Mouse (Mus musculus): ENCODE data around the gene Zbtb43. TPM values are rescaled to one million over a fixed set of nuclear protein-coding genes. Genes with fewer than 3 reads are reported as not detected.

Zbtb43 gene
- polyA plus RNA-seq, 1 experiment from 2014 or later: 16.5 TPM

DNA sequence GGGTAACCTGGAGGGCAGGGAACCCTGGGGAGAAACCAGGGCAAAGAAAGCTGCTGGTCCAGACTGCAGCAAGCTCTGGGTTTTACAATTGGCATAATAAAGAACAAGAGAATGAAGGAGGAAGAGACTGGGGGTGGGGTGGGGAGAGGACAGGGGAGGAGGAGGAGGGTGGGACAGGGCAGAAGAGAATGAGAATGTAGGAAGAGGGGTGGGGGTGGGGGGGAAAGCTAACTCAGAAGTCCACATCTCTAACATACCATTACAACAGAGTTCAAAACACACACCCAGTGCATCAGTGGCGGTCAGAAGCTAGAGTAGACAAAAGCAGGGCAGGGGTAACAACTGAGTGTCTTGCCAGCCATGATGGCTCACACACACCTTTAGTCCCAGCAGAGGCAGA lies 7.3 kb downstream of the Zbtb43 start:
- Histone ChIP-seq H3K36me3 (ENCODE audit: control insufficient read depth, insufficient read depth, low read length) (peaks cover 60% of the 10 kb centered on the region), H3K9ac (ENCODE audit: low read depth, low read length) (no peak overlapping the region), H3K9me3 (ENCODE audit: control insufficient read depth, low read length) (no peaks in the 10 kb centered on the region), H3K4me2 (ENCODE audit: low read depth, low read length) (no peak overlapping the region), H3K4me1 (ENCODE audit: control insufficient read depth, insufficient read depth, low read length) (peaks cover 5% of the 10 kb centered on the region; the same call in 1 of the 2 replicates), H3K27ac (replicated peaks; ENCODE audit: low read depth, low read length) (no peak overlapping the region), H3K4me3 (ENCODE audit: low read depth, low read length) (no peak overlapping the region), H3K27me3 (replicated peaks; ENCODE audit: control insufficient read depth, insufficient read depth, low read length) (no peaks in the 10 kb centered on the region)
- ATAC-seq (ENCODE audit: low read depth) (no peak), DNase-seq (ENCODE audit: low spot score) (no peak)
- 88% methylated on average over 1 of the region's 1 CpGs for WGBS

DNA sequence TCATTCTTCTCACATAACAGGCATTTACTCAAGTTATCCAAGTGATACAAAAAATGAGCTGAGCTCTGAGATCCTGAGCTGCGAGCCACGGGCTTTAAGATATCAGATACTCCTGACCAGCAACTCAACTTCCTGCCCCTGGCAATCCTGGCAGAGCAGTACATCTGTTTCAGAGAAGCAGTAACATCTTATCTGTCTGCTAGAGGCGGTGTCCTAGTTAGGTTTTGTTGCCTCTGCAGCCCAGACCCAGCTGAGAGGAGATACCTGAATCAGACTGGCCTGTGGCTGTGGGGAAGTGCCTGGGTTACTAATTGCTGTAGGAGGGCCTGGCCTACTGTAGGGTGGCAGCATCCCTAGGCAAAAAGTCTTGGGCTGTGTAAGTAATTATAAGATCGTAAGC lies 8.7 kb downstream of the Zbtb43 start:
- no peak overlapping the region for H3K27ac ChIP-seq (replicated peaks; ENCODE audit: low read depth, low read length)
- no peaks in the 10 kb centered on the region for H3K4me1 ChIP-seq (ENCODE audit: control insufficient read depth, insufficient read depth, low read length)
- no peak overlapping the region for H3K4me3 ChIP-seq (ENCODE audit: low read depth, low read length)
- no peak for ATAC-seq (ENCODE audit: low read depth)
- no peaks in the 10 kb centered on the region for H3K27me3 ChIP-seq (replicated peaks; ENCODE audit: control insufficient read depth, insufficient read depth, low read length)
- no peak overlapping the region for H3K9ac ChIP-seq (ENCODE audit: low read depth, low read length)
- peaks cover 68% of the 10 kb centered on the region for H3K36me3 ChIP-seq (ENCODE audit: control insufficient read depth, insufficient read depth, low read length)
- no peaks in the 10 kb centered on the region for H3K9me3 ChIP-seq (ENCODE audit: control insufficient read depth, low read length)
- 68% methylated on average over 4 of the region's 4 CpGs for WGBS
- no peak overlapping the region for H3K4me2 ChIP-seq (ENCODE audit: low read depth, low read length)
- no peak for DNase-seq (ENCODE audit: low spot score)

GRCm38 (mm10) chr2:33456696-33457095 lies 11.7 kb downstream of the Zbtb43 start:
- WGBS: 75% methylated on average over 3 of the region's 3 CpGs
- Histone ChIP-seq H3K9me3 (ENCODE audit: control insufficient read depth, low read length) (no peaks in the 10 kb centered on the region), H3K27ac (replicated peaks; ENCODE audit: low read depth, low read length) (no peak overlapping the region), H3K27me3 (replicated peaks; ENCODE audit: control insufficient read depth, insufficient read depth, low read length) (no peaks in the 10 kb centered on the region), H3K9ac (ENCODE audit: low read depth, low read length) (no peak overlapping the region), H3K4me1 (ENCODE audit: control insufficient read depth, insufficient read depth, low read length) (no peaks in the 10 kb centered on the region), H3K4me3 (ENCODE audit: low read depth, low read length) (no peak overlapping the region), H3K4me2 (ENCODE audit: low read depth, low read length) (no peak overlapping the region), H3K36me3 (ENCODE audit: control insufficient read depth, insufficient read depth, low read length) (peaks cover 70% of the 10 kb centered on the region)
- no peak for DNase-seq (ENCODE audit: low spot score)
- ATAC-seq (ENCODE audit: low read depth): no peak

GRCm38 (mm10) chr2:33456242-33456641 lies 12.1 kb downstream of the Zbtb43 start:
- WGBS: 80% methylated on average over 5 of the region's 5 CpGs
- H3K27me3 ChIP-seq (replicated peaks; ENCODE audit: control insufficient read depth, insufficient read depth, low read length): no peaks in the 10 kb centered on the region
- H3K9me3 ChIP-seq (ENCODE audit: control insufficient read depth, low read length): no peaks in the 10 kb centered on the region
- ATAC-seq (ENCODE audit: low read depth) (no peak), DNase-seq (ENCODE audit: low spot score) (no peak)
- no peak overlapping the region for H3K4me3 ChIP-seq (ENCODE audit: low read depth, low read length)
- no peak overlapping the region for H3K9ac ChIP-seq (ENCODE audit: low read depth, low read length)
- peaks cover 69% of the 10 kb centered on the region for H3K36me3 ChIP-seq (ENCODE audit: control insufficient read depth, insufficient read depth, low read length)
- no peak overlapping the region for H3K4me2 ChIP-seq (ENCODE audit: low read depth, low read length)
- H3K4me1 ChIP-seq (ENCODE audit: control insufficient read depth, insufficient read depth, low read length): no peaks in the 10 kb centered on the region
- H3K27ac ChIP-seq (replicated peaks; ENCODE audit: low read depth, low read length): no peak overlapping the region

DNA sequence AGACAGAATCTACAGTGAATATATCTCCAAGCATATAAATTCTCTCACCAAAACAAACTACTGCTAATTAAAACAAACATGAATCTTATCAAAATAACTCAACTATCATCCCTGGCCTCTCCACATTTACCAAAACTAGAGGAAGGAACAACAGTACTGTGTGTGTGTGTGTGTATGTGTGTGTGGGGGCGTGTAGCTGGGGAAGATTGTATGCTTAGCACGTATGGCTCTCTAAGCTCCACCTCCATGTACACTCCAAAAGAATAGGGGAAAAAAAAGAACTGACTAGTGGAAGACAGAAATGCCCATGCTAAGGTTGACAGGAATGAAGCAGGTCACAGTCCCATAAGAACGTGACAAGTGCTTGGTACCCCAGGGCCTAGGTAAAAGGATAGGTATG lies 13.0 kb downstream of the Zbtb43 start:
- WGBS: 83% methylated on average over 3 of the region's 3 CpGs
- H3K36me3 ChIP-seq (ENCODE audit: control insufficient read depth, insufficient read depth, low read length): peaks cover 67% of the 10 kb centered on the region

DNA sequence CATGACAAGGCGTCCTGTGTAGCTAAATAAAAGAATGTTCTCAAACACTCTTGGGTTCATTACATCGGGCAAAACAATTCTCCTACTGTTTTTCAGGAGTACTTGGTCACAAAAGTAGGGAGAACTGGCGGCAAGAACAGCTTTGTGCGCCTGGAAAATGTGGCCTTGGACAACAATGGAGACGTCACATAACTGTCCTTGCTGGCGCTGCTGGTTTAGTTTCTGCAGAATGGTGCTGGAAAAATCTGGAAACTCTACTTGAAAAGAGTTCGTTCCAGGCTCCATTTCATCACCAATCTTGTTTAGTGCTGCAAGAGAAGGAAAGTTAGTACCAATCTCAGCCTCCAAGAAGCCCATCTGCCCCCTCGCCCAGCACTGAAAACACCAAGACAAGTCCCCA lies 13.5 kb downstream of the Zbtb43 start:
- 90% methylated on average over 8 of the region's 8 CpGs for WGBS
- ATAC-seq (ENCODE audit: low read depth): no peak
- Histone ChIP-seq H3K36me3 (ENCODE audit: control insufficient read depth, insufficient read depth, low read length) (peaks cover 67% of the 10 kb centered on the region), H3K9ac (ENCODE audit: low read depth, low read length) (no peak overlapping the region), H3K4me2 (ENCODE audit: low read depth, low read length) (no peak overlapping the region), H3K4me3 (ENCODE audit: low read depth, low read length) (no peak overlapping the region), H3K27me3 (replicated peaks; ENCODE audit: control insufficient read depth, insufficient read depth, low read length) (no peaks in the 10 kb centered on the region), H3K27ac (replicated peaks; ENCODE audit: low read depth, low read length) (no peak overlapping the region), H3K4me1 (ENCODE audit: control insufficient read depth, insufficient read depth, low read length) (no peaks in the 10 kb centered on the region), H3K9me3 (ENCODE audit: control insufficient read depth, low read length) (no peaks in the 10 kb centered on the region)
- no peak for DNase-seq (ENCODE audit: low spot score)

More for the DNA sequence above, 13.0 kb downstream of the Zbtb43 start:
- H3K9me3 ChIP-seq (ENCODE audit: control insufficient read depth, low read length): no peaks in the 10 kb centered on the region
- no peak overlapping the region for H3K9ac ChIP-seq (ENCODE audit: low read depth, low read length)
- no peak overlapping the region for H3K27ac ChIP-seq (replicated peaks; ENCODE audit: low read depth, low read length)
- H3K27me3 ChIP-seq (replicated peaks; ENCODE audit: control insufficient read depth, insufficient read depth, low read length): no peaks in the 10 kb centered on the region
- ATAC-seq (ENCODE audit: low read depth) (no peak), DNase-seq (ENCODE audit: low spot score) (no peak)
- H3K4me1 ChIP-seq (ENCODE audit: control insufficient read depth, insufficient read depth, low read length): no peaks in the 10 kb centered on the region
- no peak overlapping the region for H3K4me2 ChIP-seq (ENCODE audit: low read depth, low read length)
- H3K4me3 ChIP-seq (ENCODE audit: low read depth, low read length): no peak overlapping the region

- WGBS: 87% methylated on average over 3 of the region's 3 CpGs
- H3K9ac ChIP-seq (ENCODE audit: low read depth, low read length): no peak overlapping the region
- no peaks in the 10 kb centered on the region for H3K9me3 ChIP-seq (ENCODE audit: control insufficient read depth, low read length)
- ATAC-seq (ENCODE audit: low read depth): no peak
- DNase-seq (ENCODE audit: low spot score): no peak
- H3K27me3 ChIP-seq (replicated peaks; ENCODE audit: control insufficient read depth, insufficient read depth, low read length): no peaks in the 10 kb centered on the region
- H3K27ac ChIP-seq (replicated peaks; ENCODE audit: low read depth, low read length): no peak overlapping the region
- peaks cover 74% of the 10 kb centered on the region for H3K36me3 ChIP-seq (ENCODE audit: control insufficient read depth, insufficient read depth, low read length)
- no peak overlapping the region for H3K4me2 ChIP-seq (ENCODE audit: low read depth, low read length)
- H3K4me1 ChIP-seq (ENCODE audit: control insufficient read depth, insufficient read depth, low read length): no peaks in the 10 kb centered on the region
- H3K4me3 ChIP-seq (ENCODE audit: low read depth, low read length): no peak overlapping the region
Measured at GRCm38 (mm10) chr2:33453476-33453875, 14.9 kb downstream of the Zbtb43 start.

- ATAC-seq (ENCODE audit: low read depth) (no peak), DNase-seq (ENCODE audit: low spot score) (no peak)
- H3K27ac ChIP-seq (replicated peaks; ENCODE audit: low read depth, low read length): no peak overlapping the region
- WGBS: 83% methylated on average over 5 of the region's 5 CpGs
- no peak overlapping the region for H3K4me2 ChIP-seq (ENCODE audit: low read depth, low read length)
- H3K27me3 ChIP-seq (replicated peaks; ENCODE audit: control insufficient read depth, insufficient read depth, low read length): no peaks in the 10 kb centered on the region
- no peak overlapping the region for H3K4me3 ChIP-seq (ENCODE audit: low read depth, low read length)
- H3K9ac ChIP-seq (ENCODE audit: low read depth, low read length): no peak overlapping the region
- H3K9me3 ChIP-seq (ENCODE audit: control insufficient read depth, low read length): no peaks in the 10 kb centered on the region
- H3K36me3 ChIP-seq (ENCODE audit: control insufficient read depth, insufficient read depth, low read length): peaks cover 68% of the 10 kb centered on the region
- H3K4me1 ChIP-seq (ENCODE audit: control insufficient read depth, insufficient read depth, low read length): no peaks in the 10 kb centered on the region
Measured at GRCm38 (mm10) chr2:33452721-33453120, 15.6 kb downstream of the Zbtb43 start.

GRCm38 (mm10) chr2:33452140-33452539 lies 16.2 kb downstream of the Zbtb43 start:
- no peaks in the 10 kb centered on the region for H3K4me1 ChIP-seq (ENCODE audit: control insufficient read depth, insufficient read depth, low read length)
- no peak overlapping the region for H3K27ac ChIP-seq (replicated peaks; ENCODE audit: low read depth, low read length)
- peaks cover 67% of the 10 kb centered on the region for H3K36me3 ChIP-seq (ENCODE audit: control insufficient read depth, insufficient read depth, low read length)
- H3K9ac ChIP-seq (ENCODE audit: low read depth, low read length): no peak overlapping the region
- no peak overlapping the region for H3K4me3 ChIP-seq (ENCODE audit: low read depth, low read length)
- peak; percentile 20 for DNase-seq (ENCODE audit: low spot score)
- no peak for ATAC-seq (ENCODE audit: low read depth)
- no peaks in the 10 kb centered on the region for H3K27me3 ChIP-seq (replicated peaks; ENCODE audit: control insufficient read depth, insufficient read depth, low read length)
- H3K4me2 ChIP-seq (ENCODE audit: low read depth, low read length): no peak overlapping the region
- 48% methylated on average over 4 of the region's 4 CpGs for WGBS
- no peaks in the 10 kb centered on the region for H3K9me3 ChIP-seq (ENCODE audit: control insufficient read depth, low read length)

Data from embryonic facial prominence, embryonic 14.5 days (tissue).